ENCODE assay signal across 8 mouse cellular contexts in the genomic region with DNA sequence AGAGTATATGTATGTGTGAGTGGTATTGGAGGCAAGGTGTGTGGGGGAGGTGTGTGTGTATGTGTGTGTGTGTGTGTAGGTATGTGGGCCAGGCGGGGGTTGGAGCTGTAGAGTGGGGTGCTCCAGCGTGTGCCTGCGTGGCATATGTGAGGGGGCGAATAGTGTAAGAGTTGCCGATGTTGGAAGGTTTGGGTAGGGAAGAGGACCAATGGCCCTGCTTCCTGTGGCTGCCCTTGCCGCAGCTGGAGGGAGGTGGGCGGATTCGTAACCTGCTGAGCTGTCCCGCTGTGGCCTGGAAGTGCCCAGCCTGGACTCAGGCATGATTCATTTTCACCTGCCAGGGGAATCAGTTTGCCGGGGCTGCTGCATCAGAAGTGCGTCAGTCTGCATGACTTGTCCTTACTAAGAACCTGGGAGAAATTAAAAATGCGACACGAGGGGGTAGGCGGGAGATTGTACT.
DNase-seq lines count a peak whose midpoint lies in the region; ATAC-seq and TF ChIP-seq lines count a peak whose summit lies in the region.

No protein-coding gene starts in this region.

- peak overlapping the region; percentile 74 for H3K4me2 ChIP-seq in kidney, postnatal 0 days (ENCODE audit: low read length)
- peak overlapping the region; percentile 77 for H3K4me2 ChIP-seq in forebrain, embryonic 12.5 days

- no peaks in the 10 kb centered on the region for H3K36me3 ChIP-seq in kidney, postnatal 0 days (ENCODE audit: insufficient read depth, low read length)
- H3K36me3 ChIP-seq in forebrain, embryonic 12.5 days (replicated peaks) = peaks cover 4% of the 10 kb centered on the region; the same call in 1 of the 2 replicates

- no peak for TF ChIP-seq CTCF in kidney, postnatal 0 days (IDR thresholded peaks at IDR 0.05; ENCODE audit: low read depth)

- no peak; the same call in 1 of the 2 replicates for ATAC-seq in kidney, postnatal 0 days (replicated peaks; ENCODE audit: low FRiP score, low read depth)
- ATAC-seq in forebrain, embryonic 12.5 days (ENCODE audit: low FRiP score) = peak; percentile 50

- H3K9ac ChIP-seq in kidney, postnatal 0 days (ENCODE audit: low read depth, low read length) = no peak overlapping the region
- peak overlapping the region; percentile 57 for H3K9ac ChIP-seq in forebrain, embryonic 12.5 days

- H3K27ac ChIP-seq in kidney, postnatal 0 days = no peak overlapping the region
- 0 out of 2 replicates have a peak overlapping the region, but pooled peaks have one; percentile 13 for H3K27ac ChIP-seq in forebrain, embryonic 12.5 days

- DNase-seq in kidney, postnatal 0 days (ENCODE audit: low spot score) = no peak
- DNase-seq in kidney, postnatal 36 days = no peak
- peak; percentile 13 for DNase-seq in R1 (ENCODE audit: low read depth, low spot score)
- DNase-seq in mesoderm, embryonic 11.5 days (ENCODE audit: low read depth, low spot score) = peak; percentile 12
- DNase-seq in embryo, embryonic 11 days = no peak
- DNase-seq in spleen, postnatal 14 days (ENCODE audit: low spot score in 2 of 2) = no peak
- no peak for DNase-seq in cerebellum, postnatal 36 days

- peaks cover 12% of the 10 kb centered on the region; the same call in 1 of the 2 replicates for H3K4me1 ChIP-seq in kidney, postnatal 0 days (replicated peaks; ENCODE audit: insufficient read depth, low read length)
- peaks cover 27% of the 10 kb centered on the region for H3K4me1 ChIP-seq in forebrain, embryonic 12.5 days

- H3K27me3 ChIP-seq in kidney, postnatal 0 days (ENCODE audit: insufficient read depth, low read length) = no peaks in the 10 kb centered on the region
- peaks cover 15% of the 10 kb centered on the region for H3K27me3 ChIP-seq in forebrain, embryonic 12.5 days

- H3K9me3 ChIP-seq in kidney, postnatal 0 days (replicated peaks; ENCODE audit: low read length) = no peaks in the 10 kb centered on the region
- H3K9me3 ChIP-seq in forebrain, embryonic 12.5 days = no peaks in the 10 kb centered on the region

- WGBS in kidney, postnatal 0 days = 16% methylated on average over 14 of the region's 14 CpGs
- 6% methylated on average over 14 of the region's 14 CpGs for WGBS in forebrain, embryonic 12.5 days

- peak overlapping the region; percentile 39; the same call in 1 of the 2 replicates for H3K4me3 ChIP-seq in kidney, postnatal 0 days (replicated peaks; ENCODE audit: low read depth, low read length)
- peak overlapping the region; percentile 46 for H3K4me3 ChIP-seq in forebrain, embryonic 12.5 days (replicated peaks)

Comparison
In these comparisons a context has a peak if more than half of its experiments do, and no peak if none do; other contexts are left out.
1. DNase-seq: peak in R1 (single experiment) and mesoderm, embryonic 11.5 days (single experiment); none in kidney, postnatal 0 days (single experiment), kidney, postnatal 36 days (0 of 2), embryo, embryonic 11 days (single experiment), spleen, postnatal 14 days (0 of 2) and cerebellum, postnatal 36 days (0 of 2).